Mouse (Mus musculus): ENCODE measurements around the gene Lhfpl5.

The Lhfpl5 gene

DNA sequence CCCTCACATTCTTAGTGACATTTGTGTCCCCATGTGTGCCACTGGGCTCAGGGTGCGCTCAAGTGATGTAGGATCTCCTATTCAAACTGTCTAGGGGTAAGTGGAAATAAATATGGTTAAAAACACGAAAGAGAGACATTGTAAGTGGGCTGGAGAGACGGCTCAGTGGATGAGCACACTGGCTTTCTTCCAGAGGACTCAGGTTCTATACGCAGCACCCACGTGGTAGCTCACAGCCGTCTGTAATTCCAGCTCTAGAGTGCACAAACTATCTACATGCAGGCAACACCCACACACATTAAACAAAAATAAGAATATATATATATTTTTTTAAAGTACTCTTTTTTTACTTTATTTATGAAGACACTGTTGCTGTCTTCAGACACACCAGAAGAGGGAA, 2.5 kb upstream of the Lhfpl5 start:
- DNase-seq = no peak

DNA sequence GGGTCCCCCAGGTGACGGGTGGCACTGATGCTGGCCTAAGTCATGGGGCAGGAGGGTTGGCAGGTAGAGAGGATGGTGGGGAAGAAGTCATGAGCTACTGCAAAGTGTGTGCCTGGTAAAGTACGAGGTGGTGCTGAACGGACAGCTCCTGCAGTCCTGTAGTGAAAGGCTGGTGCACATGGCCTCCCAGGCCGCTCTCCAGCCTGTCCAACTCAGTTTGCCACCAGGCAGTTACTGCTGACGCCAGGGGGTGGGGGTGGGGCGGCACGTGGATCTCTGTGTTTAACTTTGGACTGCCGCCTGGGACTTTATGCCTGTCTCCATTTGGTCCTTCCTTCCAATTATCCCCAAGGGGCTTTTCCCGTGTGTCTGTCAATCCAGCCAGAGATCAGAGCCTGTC, 5.0 kb downstream of the Lhfpl5 start:
- DNase-seq = no peak

DNA sequence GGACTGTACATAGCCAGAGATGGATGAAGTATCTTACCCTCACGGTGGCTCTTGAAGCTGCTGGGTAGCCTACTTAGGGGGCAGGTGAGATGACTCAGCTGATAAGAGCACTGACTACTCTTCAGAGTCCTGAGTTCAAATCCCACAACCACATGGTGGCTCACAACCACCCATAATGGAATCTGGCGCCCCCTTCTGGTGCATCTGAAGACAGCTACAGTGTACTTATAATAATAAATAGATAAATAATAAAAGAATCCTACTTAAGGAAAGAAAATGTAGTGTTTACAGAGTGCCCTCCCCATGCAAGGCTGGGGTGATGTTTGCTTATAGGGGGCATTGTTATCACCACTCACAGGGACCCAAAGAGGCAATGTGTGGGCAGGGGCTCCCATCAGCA, 5.6 kb downstream of the Lhfpl5 start:
- no peak for DNase-seq

DNA sequence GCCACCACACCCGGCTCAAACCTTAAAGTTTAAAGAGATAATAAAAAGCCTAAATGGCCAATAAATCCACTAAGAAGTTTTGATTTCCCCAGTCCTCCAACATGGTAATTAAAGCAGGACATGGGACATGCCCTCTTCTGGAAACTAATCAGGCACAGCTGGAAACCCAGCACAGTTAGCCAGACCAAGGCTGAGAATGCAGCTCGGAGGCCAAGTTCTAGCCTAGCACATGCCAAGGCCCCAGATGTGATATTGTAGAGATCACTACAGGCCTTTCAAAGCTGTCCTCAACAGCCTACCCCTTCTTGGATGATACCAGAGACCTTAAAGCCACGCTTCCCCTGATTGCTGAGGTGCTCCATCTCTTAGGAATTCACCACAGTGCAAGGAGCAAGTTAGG, 11.1 kb downstream of the Lhfpl5 start:
- no peak for DNase-seq

DNA sequence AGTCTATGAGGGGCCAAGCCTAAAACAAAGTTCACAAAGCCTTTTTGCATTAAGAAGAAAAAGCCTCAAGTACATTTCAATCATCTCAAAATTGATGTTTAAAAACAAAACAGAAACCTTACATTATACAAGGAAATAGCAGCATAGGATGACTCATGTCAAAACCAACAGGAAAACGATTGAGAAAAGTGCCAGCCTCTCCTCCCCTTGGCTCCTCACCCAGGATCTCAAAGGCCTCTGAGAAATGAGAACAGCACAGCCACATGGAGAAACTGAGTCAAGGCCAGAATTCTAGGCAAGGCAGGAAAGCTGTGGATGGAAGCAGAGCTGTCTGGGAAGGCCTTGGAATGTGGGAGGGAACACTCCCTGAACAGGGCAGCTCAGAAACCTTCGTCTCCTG, 13.2 kb downstream of the Lhfpl5 start:
- no peak for DNase-seq

DNA sequence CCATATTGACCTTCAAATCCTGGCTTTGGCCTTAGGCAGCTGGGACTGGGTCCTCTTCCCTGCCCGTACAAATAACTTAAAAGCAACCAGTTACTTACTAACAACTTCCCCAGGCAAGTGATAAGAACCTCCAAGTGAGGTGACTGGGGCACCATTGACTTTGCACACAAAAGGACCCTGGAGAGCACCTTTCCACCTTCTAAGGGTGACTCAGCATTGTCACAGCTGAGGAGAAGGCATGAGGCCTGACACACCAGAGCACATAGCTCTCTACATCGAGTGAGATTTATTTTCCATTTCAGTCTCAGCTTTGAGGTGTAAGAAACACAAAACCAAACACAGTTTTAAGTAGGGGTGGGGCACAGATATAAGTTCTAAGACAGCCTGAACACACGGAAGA, 15.2 kb downstream of the Lhfpl5 start:
- no peak for DNase-seq

DNA sequence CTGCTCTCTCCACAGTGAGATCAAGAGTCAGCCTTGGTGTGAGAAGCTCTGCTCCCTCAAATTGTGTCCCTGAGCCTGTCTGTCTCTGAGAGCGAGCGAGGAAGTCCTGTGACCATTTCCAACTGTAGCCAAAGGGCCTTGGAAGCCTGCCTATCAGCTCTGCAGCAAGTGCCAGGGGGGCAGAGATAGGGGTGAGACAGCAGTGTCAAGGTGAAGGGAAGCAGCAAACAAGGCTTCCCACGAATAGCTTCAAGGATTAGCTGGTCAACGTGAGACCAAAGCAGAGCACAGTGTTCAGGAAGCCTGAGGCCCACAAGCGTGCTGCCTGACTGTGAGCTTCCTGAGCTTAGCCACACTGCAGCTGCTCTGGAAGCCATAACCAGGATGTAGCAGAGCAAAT, 16.0 kb downstream of the Lhfpl5 start:
- DNase-seq = peak; percentile 96

DNA sequence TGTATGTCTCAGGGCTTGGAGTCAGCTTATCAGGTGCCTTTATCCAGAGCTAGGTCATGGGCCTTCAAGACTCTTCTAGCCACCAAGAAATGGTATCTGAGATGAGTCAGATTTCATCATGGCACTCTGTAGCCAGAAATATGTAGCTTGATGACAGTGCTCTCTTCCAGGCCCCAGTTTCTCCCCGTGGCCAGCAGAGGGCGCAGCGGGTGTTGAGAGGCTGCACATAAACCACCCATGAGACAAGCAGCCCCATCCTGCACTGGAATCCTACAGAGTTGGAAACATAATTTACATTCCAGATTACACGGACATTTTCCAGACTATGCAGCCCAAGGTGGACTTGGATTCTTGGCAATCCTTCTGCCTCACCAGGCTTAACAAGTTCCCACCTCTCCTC, 17.6 kb downstream of the Lhfpl5 start:
- DNase-seq = peak; percentile 90

DNA sequence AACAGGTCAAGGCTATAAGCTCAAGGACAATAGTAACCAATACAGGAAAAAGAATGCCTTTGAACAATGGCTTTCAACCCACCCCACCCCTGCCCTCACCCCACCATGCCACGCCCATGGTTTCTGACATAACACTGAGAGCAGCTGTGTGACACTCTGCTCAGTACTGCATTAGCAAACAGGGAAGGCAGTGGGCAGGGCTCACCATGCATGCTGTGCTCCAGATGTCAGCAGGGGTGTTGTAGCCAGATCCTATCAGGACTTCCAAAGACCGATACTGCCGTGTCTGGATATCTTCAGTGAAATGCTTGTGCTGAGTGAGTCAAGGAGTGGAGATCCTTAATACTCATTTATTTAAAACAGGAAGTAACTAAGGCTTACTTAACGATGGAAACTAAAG, 18.5 kb downstream of the Lhfpl5 start:
- no peak for DNase-seq

DNA sequence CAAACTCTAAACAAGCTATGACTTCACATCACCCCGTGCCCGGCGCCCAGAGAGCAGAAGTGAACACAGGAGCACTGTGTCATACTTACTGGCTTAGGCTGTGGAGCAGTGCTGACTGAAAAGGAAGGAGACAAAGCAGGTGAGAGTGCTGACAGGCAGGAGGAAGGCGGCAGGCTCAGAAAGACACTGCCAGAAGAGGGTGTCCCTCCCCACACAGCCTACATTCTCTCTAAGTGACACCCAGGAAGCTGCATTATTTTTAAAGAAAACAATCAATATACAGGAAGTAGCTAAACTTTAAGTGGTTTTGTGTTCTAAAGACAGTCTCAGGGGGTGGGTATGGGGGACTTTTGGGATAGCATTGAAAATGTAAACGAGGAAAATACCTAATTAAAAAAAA, 25.3 kb downstream of the Lhfpl5 start:
- no peak for DNase-seq

DNA sequence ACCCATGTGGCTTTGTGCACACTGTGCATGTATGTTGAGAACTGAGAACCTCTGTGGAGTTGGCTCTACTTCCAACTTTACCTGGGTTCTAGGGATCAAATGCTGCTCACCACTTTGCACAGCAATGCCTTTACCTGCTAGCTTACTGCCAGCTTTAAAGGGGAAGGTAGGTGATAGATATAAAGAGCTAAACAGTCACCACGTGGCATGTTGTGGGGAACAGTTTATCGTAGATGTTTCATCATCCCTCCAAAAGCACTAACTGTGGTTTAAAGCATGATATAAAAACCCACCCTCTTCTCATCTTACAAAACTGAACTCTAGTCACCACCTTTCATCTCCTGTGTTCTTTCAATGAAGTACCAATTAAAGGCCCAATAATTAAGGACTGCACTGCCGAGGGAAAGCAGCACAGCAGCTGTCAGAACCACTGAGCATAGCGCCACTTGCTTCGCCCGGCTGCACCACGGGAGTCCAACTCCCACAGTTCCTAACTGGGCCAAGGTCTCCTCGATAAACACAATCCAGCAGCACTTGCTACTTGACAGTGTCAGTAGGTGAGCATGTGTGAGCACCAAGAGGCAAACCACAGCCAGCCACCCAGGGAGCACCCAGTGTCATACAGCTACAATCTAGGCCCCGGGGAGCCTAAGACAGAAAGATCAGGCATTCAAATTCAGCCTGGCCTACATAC, 26.3 kb downstream of the Lhfpl5 start:
- DNase-seq = peak; percentile 70

DNA sequence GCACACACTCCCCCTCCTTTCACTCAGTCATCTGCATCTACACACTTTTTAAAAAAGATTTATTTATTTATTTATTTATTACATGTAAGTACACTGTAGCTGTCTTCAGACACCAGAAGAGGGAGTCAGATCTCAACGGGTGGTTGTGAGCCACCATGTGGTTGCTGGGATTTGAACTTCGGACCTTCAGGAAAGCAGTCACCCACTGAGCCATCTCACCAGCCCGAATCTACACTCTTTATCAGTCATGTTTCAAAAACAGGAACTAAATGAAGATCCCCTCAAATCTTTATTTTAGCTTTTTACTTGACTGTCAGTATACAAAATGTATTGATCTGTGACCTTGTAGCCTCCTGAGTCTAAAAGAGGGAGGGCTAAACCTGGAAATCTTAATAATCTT, 34.1 kb downstream of the Lhfpl5 start:
- no peak for DNase-seq

DNA sequence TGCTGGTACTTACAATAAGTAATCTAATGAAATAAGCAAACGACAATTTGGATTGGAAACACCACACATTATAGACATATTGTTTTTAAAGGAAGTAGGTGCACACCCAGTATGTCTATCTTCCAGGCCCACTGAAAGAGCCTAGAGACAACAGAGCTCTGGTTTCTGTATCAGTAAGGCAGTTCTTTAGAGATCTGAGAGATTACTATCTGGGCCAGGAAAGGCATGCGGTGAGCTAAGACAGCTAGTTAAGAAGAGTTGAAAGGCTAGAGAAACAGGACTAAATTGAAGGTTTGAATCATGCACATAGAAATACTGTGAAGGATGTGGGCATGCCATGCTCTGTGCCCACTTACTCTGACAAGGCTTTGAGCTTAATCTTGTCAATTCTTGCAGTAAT, 37.2 kb downstream of the Lhfpl5 start:
- DNase-seq = no peak

DNA sequence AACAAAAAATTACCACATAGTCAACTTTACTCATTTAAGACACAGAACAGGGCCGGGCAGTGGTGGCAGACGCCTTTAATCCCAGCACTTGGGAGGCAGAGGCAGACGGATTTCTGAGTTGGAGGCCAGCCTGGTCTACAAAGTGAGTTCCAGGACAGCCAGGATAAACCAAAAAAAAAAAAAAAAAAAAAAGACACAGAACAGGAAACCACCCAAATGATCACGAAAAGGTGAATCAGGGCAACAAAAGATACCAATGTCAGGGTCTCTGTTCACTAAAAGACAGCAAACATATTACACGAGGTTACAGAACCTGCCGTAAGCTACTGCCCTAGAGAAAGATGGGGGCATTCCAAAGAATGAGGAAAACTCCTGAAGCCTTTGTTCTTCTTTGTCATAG, 37.7 kb downstream of the Lhfpl5 start:
- DNase-seq = no peak

DNA sequence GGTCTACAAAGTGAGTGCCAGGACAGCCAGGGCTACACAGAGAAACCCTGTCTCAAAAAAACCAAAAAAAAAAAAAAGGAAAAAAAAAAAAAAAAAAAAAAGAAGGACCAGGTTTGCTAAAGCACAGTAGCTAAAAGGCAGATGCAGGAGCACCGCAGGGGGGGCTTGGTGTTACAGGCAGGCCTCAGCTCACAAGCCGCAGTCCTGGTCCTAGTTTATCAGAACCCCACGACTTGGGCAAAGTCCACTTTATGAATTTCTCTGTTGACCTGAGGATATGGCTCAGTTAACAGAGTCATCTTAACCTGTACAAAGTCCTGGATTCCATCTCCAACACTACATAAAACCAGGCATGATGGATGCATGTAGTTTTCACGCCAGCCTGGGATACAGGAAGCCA, 39.9 kb downstream of the Lhfpl5 start:
- DNase-seq = no peak

DNA sequence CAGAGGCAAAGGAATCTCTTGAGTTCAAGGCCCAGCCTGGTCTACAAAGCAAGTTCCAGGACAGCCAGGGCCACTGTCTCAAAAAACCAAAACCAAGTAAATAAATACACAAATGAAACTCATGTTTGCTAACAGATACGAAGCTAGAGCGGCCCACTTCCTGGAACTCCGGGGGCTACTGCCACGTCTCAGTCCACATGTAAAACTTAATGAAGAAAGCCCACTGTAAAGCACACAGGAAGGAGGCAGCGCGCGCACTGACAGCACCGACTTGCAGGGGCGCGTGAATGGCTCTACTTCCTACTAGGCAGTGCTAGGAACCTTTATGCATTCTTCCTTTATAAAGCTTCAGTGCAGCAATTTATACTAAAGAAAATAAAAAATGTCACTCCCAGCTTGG, 42.2 kb downstream of the Lhfpl5 start:
- no peak for DNase-seq

DNA sequence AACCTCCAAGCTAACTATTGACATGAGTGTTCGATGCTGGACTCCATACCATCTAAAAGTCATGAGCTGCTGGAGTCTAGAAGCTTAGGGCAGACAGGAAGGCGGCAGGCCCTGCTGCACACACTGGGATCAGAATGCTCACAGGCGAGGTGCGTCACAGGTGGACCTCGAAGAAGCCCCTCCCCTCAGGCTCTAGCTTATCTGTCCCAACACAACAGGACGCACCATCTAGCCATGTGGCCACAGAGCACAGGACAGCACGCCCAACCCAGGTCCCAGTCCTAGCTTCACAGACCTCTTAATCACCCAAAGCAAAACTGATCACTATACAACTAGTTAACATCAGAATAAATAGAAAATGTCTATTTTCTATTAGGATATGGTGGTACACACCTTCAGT, 42.7 kb downstream of the Lhfpl5 start:
- no peak for DNase-seq

DNA sequence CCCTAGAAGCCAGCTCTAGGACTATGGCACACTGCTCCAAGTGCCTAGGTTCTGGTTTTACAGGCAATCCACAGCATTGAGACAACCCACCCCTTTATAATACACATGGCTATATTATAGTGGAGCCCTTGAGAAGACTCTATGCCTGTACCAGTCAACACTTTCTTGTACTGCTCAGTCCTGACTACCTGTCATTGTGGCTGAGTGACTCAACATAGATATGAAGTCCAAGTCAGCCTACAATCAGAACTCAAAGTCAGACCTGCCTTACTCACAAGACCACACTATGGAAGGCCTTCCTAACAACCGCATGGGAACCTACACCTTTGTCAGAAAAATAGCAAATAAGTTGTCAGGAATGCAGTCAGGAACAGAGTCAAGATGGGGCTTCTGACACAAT, 43.3 kb downstream of the Lhfpl5 start:
- DNase-seq = no peak

DNA sequence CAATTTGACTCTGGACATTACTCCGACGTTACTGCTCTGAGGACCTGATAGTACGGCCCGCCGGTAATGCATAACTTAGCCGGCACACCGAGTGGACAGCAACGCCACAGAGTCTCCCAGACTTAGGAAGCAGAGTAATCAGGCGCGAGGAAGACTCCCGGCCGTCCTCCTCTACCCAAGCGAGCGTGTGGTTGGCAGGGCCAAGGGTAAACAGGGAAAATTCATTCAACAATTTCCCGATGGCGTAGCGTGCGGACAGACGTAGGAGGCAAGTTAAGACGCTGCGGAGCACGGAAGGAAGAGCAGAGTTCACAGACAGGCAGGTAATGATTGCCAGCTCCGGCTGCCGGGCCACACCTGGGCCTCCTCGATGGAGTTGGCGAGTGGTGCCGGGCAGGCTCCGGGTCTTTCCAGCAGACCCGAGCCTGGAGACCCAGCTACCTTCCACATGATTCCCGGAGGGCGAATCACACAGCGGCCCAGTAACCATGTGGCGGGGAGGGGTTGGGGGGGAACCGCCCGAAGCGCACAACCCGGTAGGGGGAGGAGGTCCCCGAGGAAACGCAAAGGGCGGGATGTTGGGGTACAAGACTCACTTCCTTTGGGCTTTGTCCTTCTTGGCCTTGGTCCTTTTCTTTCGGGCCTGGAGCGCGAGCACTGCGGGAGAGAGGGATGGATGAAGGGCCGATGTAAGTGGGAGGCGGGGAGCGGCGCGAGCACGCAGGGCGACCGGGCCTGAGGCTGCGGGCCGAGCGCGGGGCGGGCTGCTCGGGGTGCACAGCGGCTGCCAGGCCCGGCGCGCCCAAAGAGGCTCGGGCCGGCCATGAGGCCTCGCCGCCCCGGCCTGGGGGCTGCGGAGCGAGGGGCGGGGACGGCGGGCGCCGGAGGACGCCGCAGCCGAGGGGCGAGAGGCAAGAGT, 46.2 kb downstream of the Lhfpl5 start:
- peak; percentile 97 for DNase-seq

DNA sequence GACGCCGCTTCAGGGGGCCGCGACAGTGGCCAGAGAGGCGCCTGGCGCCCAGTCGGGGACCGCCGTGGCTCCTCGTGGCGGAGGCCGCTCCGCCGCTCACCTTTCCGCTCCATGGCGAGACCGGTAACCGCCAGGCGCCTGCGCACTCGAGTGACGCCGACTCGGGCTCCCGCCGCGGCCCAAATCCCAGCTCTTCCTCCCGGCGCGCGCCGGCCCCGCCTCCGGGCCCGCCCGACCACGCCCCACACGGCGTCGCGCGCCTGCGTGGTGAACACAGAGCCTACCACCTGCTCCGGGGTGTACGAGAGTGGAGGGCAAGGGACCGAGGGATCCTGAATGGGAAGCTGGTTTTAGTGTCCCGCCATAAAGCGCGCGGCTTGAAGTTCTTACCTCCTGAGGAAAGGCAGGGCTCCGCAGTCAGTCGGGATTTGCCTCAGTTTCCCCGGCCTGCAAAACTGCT, 46.9 kb downstream of the Lhfpl5 start, which contains the start of gene Srpk1:
Gene Srpk1 (minus strand): TSS at position 410 of the 460 bp plus-strand sequence.
- DNase-seq = peak; percentile 99

DNA sequence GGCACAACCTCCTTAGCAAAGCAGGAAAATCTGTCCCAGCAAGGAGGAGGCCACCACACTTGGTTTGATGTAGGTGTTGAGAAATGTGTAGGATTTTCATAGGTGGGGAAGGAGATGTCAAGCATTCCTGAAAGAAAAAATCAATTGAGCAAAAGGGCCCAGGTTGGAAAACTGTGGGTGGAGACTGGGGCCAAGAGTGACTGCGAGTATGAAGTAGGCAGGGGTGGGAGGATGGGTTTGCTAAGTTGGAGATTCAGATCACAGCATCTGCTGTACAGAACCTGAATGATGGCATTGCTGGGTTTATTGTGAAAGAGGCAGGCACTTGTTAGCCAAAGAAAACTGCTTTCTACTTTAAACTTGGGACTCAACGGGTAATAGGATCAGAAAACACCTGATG, 49.4 kb downstream of the Lhfpl5 start:
- no peak for DNase-seq

DNA sequence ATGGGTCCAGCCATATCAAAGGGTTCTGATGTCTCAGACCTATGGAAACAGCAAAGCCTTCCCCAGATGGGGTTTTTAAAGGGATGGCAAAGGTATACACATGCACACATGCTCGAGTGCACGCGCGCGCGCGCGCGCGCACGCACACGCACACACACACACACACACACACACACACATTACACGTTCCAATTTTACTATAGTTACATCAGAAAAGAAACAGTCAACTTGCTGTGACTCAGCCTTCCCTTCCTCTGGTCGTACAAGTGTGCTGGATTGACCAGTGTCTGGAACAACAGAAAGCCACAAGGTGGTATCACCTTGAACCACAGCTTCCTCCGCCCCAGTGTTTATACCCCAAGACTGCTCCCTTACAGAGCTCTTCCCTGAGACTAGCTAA, 49.9 kb downstream of the Lhfpl5 start:
- no peak for DNase-seq

DNA sequence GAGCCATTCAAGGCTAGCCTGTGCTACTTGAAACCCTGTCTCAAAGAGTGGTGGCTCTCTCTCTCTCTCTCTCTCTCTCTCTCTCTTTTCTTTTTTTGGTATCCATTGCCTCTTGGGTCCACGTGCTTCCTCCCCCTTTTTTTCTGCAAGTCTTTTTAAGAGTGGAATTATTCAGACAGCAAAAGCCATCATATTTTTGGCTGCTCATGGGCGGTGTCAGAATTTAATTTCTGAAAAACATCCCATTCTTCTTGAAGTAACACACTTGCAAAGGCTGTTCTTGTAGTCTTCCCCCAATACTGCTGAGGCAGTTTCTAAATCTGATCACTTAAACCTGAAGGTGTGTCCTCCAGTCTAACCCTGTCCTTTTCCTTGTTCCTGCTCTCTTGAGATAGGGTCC, 51.5 kb downstream of the Lhfpl5 start:
- no peak for DNase-seq

Data from heart, adult 11 months (tissue).